In genomic region chr10:119295740-119296139, GRCm38 (mm10) we compare ENCODE assay signal across 23 mouse cellular contexts. TPM values are rescaled to one million over a fixed set of nuclear protein-coding genes. Genes with fewer than 3 reads are reported as not detected.
DNase-seq lines count a peak whose midpoint lies in the region; ATAC-seq and TF ChIP-seq lines count a peak whose summit lies in the region.
"Had no signal": no experiment of that assay in that cellular context is flagged by ENCODE, and none has a peak within 500 bp of the region (broad histone marks: within the 10 kb centered on the region; RNA-seq: fewer than 3 reads in every experiment).

No protein-coding gene starts in this region.

- H3K9me3 ChIP-seq in kidney, embryonic 16.5 days (ENCODE audit: low read length) = no peaks in the 10 kb centered on the region
- no peaks in the 10 kb centered on the region for H3K9me3 ChIP-seq in midbrain, postnatal 0 days (ENCODE audit: low read length)
- no peaks in the 10 kb centered on the region for H3K9me3 ChIP-seq in hindbrain, embryonic 14.5 days (ENCODE audit: control insufficient read depth, low read length)
- H3K9me3 ChIP-seq: hindbrain, embryonic 13.5 days; limb, embryonic 10.5 days; midbrain, embryonic 10.5 days had no signal

- H3K27me3 ChIP-seq in kidney, embryonic 16.5 days (ENCODE audit: insufficient read depth, low read length) = no peaks in the 10 kb centered on the region
- no peaks in the 10 kb centered on the region for H3K27me3 ChIP-seq in splenic B cell, adult 2 months (ENCODE audit: control insufficient read depth, insufficient read depth, low read length, poor library complexity, severe bottlenecking)
- no peaks in the 10 kb centered on the region for H3K27me3 ChIP-seq in midbrain, postnatal 0 days (ENCODE audit: insufficient read depth, low read length)
- no peaks in the 10 kb centered on the region for H3K27me3 ChIP-seq in hindbrain, embryonic 14.5 days (ENCODE audit: control insufficient read depth, insufficient read depth, low read length)
- H3K27me3 ChIP-seq: hindbrain, embryonic 13.5 days had no signal

- H3K9ac ChIP-seq in kidney, embryonic 16.5 days (replicated peaks; ENCODE audit: low read length) = no peak overlapping the region
- H3K9ac ChIP-seq in midbrain, postnatal 0 days (replicated peaks; ENCODE audit: low read length, poor library complexity, severe bottlenecking) = no peak overlapping the region
- H3K9ac ChIP-seq in hindbrain, embryonic 14.5 days = no peak overlapping the region
- H3K9ac ChIP-seq: forebrain, postnatal 0 days; hindbrain, embryonic 13.5 days had no signal

- H3K4me1 ChIP-seq in kidney, embryonic 16.5 days (ENCODE audit: insufficient read depth, low read length) = no peaks in the 10 kb centered on the region
- H3K4me1 ChIP-seq in midbrain, postnatal 0 days (ENCODE audit: insufficient read depth, low read length) = no peaks in the 10 kb centered on the region
- H3K4me1 ChIP-seq in hindbrain, embryonic 14.5 days (replicated peaks; ENCODE audit: control insufficient read depth, insufficient read depth, low read length) = no peaks in the 10 kb centered on the region
- H3K4me1 ChIP-seq: hindbrain, embryonic 13.5 days; limb, embryonic 10.5 days; midbrain, embryonic 10.5 days had no signal

- no peak overlapping the region for H3K4me3 ChIP-seq in kidney, embryonic 16.5 days (ENCODE audit: low read length)
- no peak overlapping the region for H3K4me3 ChIP-seq in midbrain, postnatal 0 days (ENCODE audit: low read depth, low read length)
- H3K4me3 ChIP-seq in hindbrain, embryonic 14.5 days (replicated peaks; ENCODE audit: low read length) = no peak overlapping the region
- H3K4me3 ChIP-seq: heart, adult 2 months; hindbrain, embryonic 13.5 days; layer of hippocampus, adult 2 months; limb, embryonic 10.5 days; midbrain, embryonic 10.5 days had no signal

- peak; percentile 55 for ATAC-seq in CD4-positive, CD25-positive, alpha-beta regulatory T cell, adult 4 months
- peak; percentile 42 for ATAC-seq in inflammation-experienced regulatory T-cells, adult 6 months
- ATAC-seq in kidney, embryonic 16.5 days (ENCODE audit: low FRiP score, low TSS enrichment) = peak; percentile 76
- no peak for ATAC-seq in midbrain, postnatal 0 days (ENCODE audit: low FRiP score)
- no peak for ATAC-seq in hindbrain, embryonic 14.5 days (ENCODE audit: low FRiP score)
- ATAC-seq: forebrain, postnatal 0 days; intestine, embryonic 16.5 days; lung, postnatal 0 days had no signal

- H3K27ac ChIP-seq in kidney, embryonic 16.5 days (ENCODE audit: low read length) = peak overlapping the region; percentile 7; the same call in 1 of the 2 replicates
- no peak overlapping the region for H3K27ac ChIP-seq in midbrain, postnatal 0 days (ENCODE audit: low read depth, low read length)
- no peak overlapping the region for H3K27ac ChIP-seq in hindbrain, embryonic 14.5 days
- H3K27ac ChIP-seq: heart, adult 2 months; hindbrain, embryonic 13.5 days; layer of hippocampus, adult 2 months; limb, embryonic 10.5 days; midbrain, embryonic 10.5 days had no signal

- 72% methylated on average over 11 of the region's 11 CpGs for WGBS in kidney, embryonic 16.5 days
- WGBS in midbrain, postnatal 0 days = 94% methylated on average over 11 of the region's 11 CpGs
- 92% methylated on average over 11 of the region's 11 CpGs for WGBS in hindbrain, embryonic 14.5 days

- no peak for TF ChIP-seq CTCF in midbrain, postnatal 0 days (IDR thresholded peaks at IDR 0.05)

- DNase-seq in splenic B cell, adult 2 months (ENCODE audit: low read depth, low spot score) = peak; percentile 27
- no peak for DNase-seq in midbrain, postnatal 0 days (ENCODE audit: low spot score)
- no peak for DNase-seq in hindbrain, embryonic 14.5 days (ENCODE audit: low spot score)
- DNase-seq in right cerebral cortex, adult 2 months (ENCODE audit: low spot score in 2 of 2) = no peak
- DNase-seq: adrenal gland, adult 2 months; cerebellum, adult 11 months; cerebellum, adult 9-11 months; forebrain, postnatal 0 days; gastrocnemius, postnatal 36 days; heart, adult 2 months; liver; right cerebral cortex, postnatal 25 days; spleen, adult 18-20 months; thymus, postnatal 25 days had no signal

- no peak overlapping the region; the same call in 1 of the 2 replicates for H3K4me2 ChIP-seq in kidney, embryonic 16.5 days (replicated peaks; ENCODE audit: low read depth, low read length)
- no peak overlapping the region for H3K4me2 ChIP-seq in midbrain, postnatal 0 days (ENCODE audit: low read depth, low read length, poor library complexity, severe bottlenecking)
- no peak overlapping the region for H3K4me2 ChIP-seq in hindbrain, embryonic 14.5 days (replicated peaks)
- H3K4me2 ChIP-seq: hindbrain, embryonic 13.5 days had no signal

- H3K36me3 ChIP-seq in kidney, embryonic 16.5 days (ENCODE audit: insufficient read depth, low read length) = no peaks in the 10 kb centered on the region
- no peaks in the 10 kb centered on the region for H3K36me3 ChIP-seq in splenic B cell, adult 2 months (ENCODE audit: control insufficient read depth, insufficient read depth, low read length, poor library complexity, severe bottlenecking)
- no peaks in the 10 kb centered on the region for H3K36me3 ChIP-seq in midbrain, postnatal 0 days (ENCODE audit: insufficient read depth, low read length)
- H3K36me3 ChIP-seq in hindbrain, embryonic 14.5 days (replicated peaks; ENCODE audit: control insufficient read depth, insufficient read depth) = no peaks in the 10 kb centered on the region
- H3K36me3 ChIP-seq: hindbrain, embryonic 13.5 days; limb, embryonic 10.5 days; midbrain, embryonic 10.5 days had no signal

RNA-seq across cellular contexts. Expression of gene Cand1, which starts 55.9 kb away (rescaled TPM):
- polyA plus RNA-seq in CD4-positive, CD25-positive, alpha-beta regulatory T cell, adult 4 months (2017; shearing (Covaris generic)) = 10 to 100 TPM; 12.8 to 29.9 TPM
- polyA plus RNA-seq in inflammation-experienced regulatory T-cells, adult 6 months (2017; shearing (Covaris generic)) = 10 to 100 TPM; 19.8 to 22.7 (median 20.4) TPM
- polyA plus RNA-seq in kidney, embryonic 16.5 days (2015; fragmentation: Nextera tagmentation; extraction: Ambion mirVana) = 50.7 and 60.3 TPM in 2 replicates
- 84.9 and 116 TPM in 2 replicates for total RNA-seq in midbrain, postnatal 0 days (2014; rRNA removed)
- 28.2 and 30.7 TPM in 2 replicates for polyA plus RNA-seq in midbrain, postnatal 0 days (2015; fragmentation: Nextera tagmentation; extraction: Ambion mirVana)
- polyA plus RNA-seq in hindbrain, embryonic 14.5 days (2014; fragmentation: Nextera tagmentation; extraction: Ambion mirVana) = 79.5 and 80.0 TPM in 2 replicates

Comparison
In these comparisons a context has a peak if more than half of its experiments do, and no peak if none do; other contexts are left out.
1. ATAC-seq: peak in CD4-positive, CD25-positive, alpha-beta regulatory T cell, adult 4 months (single experiment), inflammation-experienced regulatory T-cells, adult 6 months (single experiment) and kidney, embryonic 16.5 days (single experiment); none in midbrain, postnatal 0 days (single experiment) and hindbrain, embryonic 14.5 days (single experiment).